Mouse (Mus musculus) small intestine, adult 2 months (tissue): ENCODE results near the gene Pcx. TPM values are rescaled to one million over a fixed set of nuclear protein-coding genes. Genes with fewer than 3 reads are reported as not detected.
A peak's percentile ranks its signal among the peaks of the same experiment; 100 is the strongest.

Experiments used
- H3K27ac ChIP-seq: fragments of 200-500 bp; 2 replicates; pipeline ENCODE4 v1.5.1; 2012; ENCODE audit warnings: low read depth, low read length, control low read depth, inconsistent platforms; ENCODE audit not compliant: insufficient read depth
- H3K27me3 ChIP-seq: fragments of 200-500 bp; 2 replicates; pipeline ENCODE4 v1.6.1; 2012; ENCODE audit warnings: mild to moderate bottlenecking, moderate library complexity, low read length, inconsistent platforms; ENCODE audit not compliant: control insufficient read depth, insufficient read depth
- H3K36me3 ChIP-seq: fragments of 200-500 bp; 2 replicates; pipeline ENCODE4 v1.6.1; 2012; ENCODE audit warnings: mild to moderate bottlenecking, low read length, control low read depth, inconsistent platforms; ENCODE audit not compliant: control insufficient read depth, insufficient read depth
- H3K4me1 ChIP-seq: fragments of 200-500 bp; 2 replicates; pipeline ENCODE4 v1.6.1; 2012; ENCODE audit warnings: low read length, inconsistent platforms, mixed read lengths; ENCODE audit not compliant: control insufficient read depth, insufficient read depth, insufficient read length
- H3K4me3 ChIP-seq: fragments of 200-500 bp; 2 replicates; pipeline ENCODE4 v1.5.1; 2012; ENCODE audit warnings: low read depth, mild to moderate bottlenecking, control low read depth, inconsistent platforms, low read length, moderate library complexity
- CTCF ChIP-seq: fragments of 200-500 bp; IDR thresholded peaks from 2 replicates; pipeline ENCODE4 v1.5.1; 2012; ENCODE audit warnings: low read depth, mild to moderate bottlenecking, control low read depth, inconsistent platforms, low read length, moderate library complexity, mixed read lengths; ENCODE audit not compliant: insufficient replicate concordance, insufficient read length; ENCODE audit errors: extremely low read depth
- POLR2A ChIP-seq: fragments of 200-500 bp; IDR thresholded peaks from 2 replicates; pipeline ENCODE4 v1.6.1; 2012; ENCODE audit warnings: low read depth, mild to moderate bottlenecking, control low read depth, inconsistent platforms, low read length, moderate library complexity
- WGBS: fragments of 180-500 bp; shearing (Covaris S2); methylation state at CpG from one replicate; pipeline ENCODE4 v1.1.7; 2018; 5-methylcytosine and 5-hydroxymethylcytosine counted together
- polyA plus RNA-seq: library from polyadenylated mRNA; depleted of rRNA; stranded (reverse); fragments of >200 nt; gene quantifications from 2 replicates; pipeline ENCODE4 v1.2.3, GENCODE M21; 2012; rRNA removed

The Pcx gene
- polyA plus RNA-seq, 1 experiment, result 31.3 TPM

DNA sequence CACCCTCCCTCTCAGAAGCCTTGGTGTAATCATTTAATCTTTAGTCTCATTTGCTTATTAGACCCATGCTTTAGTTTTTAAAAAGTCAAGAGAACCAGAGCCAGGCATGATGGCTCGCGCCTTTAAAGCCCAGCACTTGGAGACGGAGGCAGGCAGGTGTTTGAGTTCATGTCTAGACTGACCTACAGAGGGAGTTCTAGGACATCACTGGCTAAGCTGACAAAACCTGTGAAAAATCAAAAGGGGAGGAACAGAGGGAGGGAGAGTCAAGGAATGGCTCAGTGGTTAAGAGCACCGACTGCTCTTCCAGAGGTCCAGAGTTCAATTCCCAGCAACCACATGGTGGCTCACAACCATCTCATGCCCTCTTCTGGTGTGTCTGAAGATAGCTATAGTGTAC is 125.7 kb downstream of the Pcx start:
- no peaks in the 10 kb centered on the region; the same call in 1 of the 2 replicates for H3K27me3 ChIP-seq
- TF ChIP-seq CTCF (no peak), POLR2A (no peak)
- no peak overlapping the region for H3K27ac ChIP-seq
- WGBS, result 44% methylated on average over 4 of the region's 4 CpGs
- no peak overlapping the region for H3K4me3 ChIP-seq
- no peaks in the 10 kb centered on the region for H3K36me3 ChIP-seq
- no peaks in the 10 kb centered on the region for H3K4me1 ChIP-seq

DNA sequence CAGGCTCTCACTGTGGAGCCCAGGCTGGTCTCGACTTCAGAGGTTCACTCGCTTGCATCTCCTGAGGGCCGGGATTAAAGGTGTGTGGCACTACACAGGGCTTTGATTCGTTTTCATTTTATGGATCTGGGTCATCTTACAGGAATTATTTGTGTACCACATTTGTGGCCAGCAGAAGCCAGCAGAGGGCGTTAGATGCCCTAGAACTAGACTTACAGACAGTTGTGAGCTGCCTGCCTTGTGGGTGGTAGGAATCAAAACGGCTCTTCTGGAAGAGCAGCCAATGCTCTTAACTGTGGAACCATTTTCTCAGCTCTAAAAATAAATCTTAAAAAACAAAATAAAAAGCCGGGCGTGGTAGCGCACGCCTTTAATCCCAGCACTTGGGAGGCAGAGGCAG is 134.0 kb downstream of the Pcx start:
- Histone ChIP-seq H3K36me3 (no peaks in the 10 kb centered on the region), H3K27ac (no peak overlapping the region), H3K4me1 (no peaks in the 10 kb centered on the region), H3K4me3 (no peak overlapping the region), H3K27me3 (no peaks in the 10 kb centered on the region; the same call in 1 of the 2 replicates)
- TF ChIP-seq POLR2A (no peak), CTCF (peak; percentile 28; the same call in 1 of the 2 replicates)
- 46% methylated on average over 10 of the region's 10 CpGs for WGBS

DNA sequence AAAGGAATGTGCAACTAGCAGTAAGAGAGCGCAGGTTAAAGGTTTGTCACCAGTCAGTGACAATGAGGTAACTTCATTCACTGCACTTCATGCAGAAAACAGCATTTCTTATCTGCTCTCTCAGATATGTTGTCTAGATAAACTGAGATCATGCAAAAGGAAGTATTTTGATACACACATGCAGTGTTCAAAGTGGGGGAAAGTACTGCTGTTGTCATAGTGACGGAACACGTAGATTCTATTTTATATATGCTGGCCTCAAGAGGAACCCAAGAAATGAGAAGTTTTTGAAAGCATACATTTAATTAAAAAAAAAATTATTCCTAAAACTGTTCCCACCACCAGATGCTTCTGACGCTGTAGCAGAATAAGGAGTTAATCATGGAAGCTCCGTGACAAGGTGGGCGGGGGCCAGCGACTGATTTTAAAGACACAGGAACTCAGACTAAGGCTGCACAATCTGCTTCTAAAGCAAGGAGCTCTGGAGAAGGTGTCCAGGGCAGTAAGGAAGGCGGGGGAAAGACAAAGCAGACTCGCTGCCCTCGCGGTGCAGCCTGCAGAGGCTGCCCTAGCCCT is 136.7 kb downstream of the Pcx start:
- Histone ChIP-seq H3K4me3 (no peak overlapping the region), H3K4me1 (no peaks in the 10 kb centered on the region), H3K36me3 (no peaks in the 10 kb centered on the region), H3K27ac (no peak overlapping the region), H3K27me3 (no peaks in the 10 kb centered on the region)
- TF ChIP-seq POLR2A (no peak), CTCF (no peak)
- WGBS, result 65% methylated on average over 11 of the region's 11 CpGs

DNA sequence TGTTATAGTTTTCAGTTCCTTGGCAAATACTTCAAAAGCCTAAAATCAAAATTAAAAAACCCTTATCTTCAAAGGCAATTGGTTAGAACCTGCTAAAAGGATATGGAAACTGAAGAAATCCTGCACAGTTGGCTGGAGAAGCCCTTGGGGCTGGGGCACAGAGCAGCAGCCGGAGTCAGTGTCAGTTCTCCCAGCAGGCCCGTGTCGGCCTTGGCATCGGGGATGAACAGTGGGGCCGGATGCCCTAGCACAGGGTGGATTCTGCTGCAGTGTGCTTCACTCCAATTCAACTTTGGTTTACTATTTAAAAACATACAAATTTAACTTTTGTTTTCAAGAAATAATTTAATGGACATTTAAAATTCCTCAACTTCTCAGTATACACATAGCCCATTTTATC is 147.9 kb downstream of the Pcx start:
- Histone ChIP-seq H3K36me3 (no peaks in the 10 kb centered on the region), H3K4me3 (no peak overlapping the region), H3K4me1 (no peaks in the 10 kb centered on the region), H3K27me3 (peaks cover 3% of the 10 kb centered on the region), H3K27ac (no peak overlapping the region)
- no peak for TF ChIP-seq POLR2A
- no peak for TF ChIP-seq CTCF
- 92% methylated on average over 5 of the region's 5 CpGs for WGBS

DNA sequence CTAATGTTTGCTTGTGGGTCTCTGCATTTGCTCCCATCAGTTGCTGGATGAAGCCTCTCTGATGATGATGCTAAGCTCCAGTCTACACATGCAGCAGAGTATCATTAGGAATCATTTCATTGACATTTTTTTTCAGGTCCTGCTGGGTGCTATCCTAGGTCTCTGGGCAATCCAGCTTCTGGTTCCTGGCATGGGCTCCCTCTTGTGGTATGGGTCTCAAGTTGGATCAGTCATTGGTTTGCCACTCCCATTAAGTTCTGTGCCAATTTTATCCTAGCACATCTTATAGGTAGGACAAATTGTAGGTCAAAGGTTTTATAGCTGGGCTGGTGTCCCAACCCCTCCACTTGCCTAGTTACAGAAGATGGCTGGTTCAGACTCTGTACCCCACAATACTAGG is 156.5 kb downstream of the Pcx start:
- Histone ChIP-seq H3K4me3 (no peak overlapping the region), H3K4me1 (peaks cover 5% of the 10 kb centered on the region; the same call in 1 of the 2 replicates), H3K27ac (no peak overlapping the region), H3K36me3 (no peaks in the 10 kb centered on the region), H3K27me3 (peaks cover 9% of the 10 kb centered on the region; the same call in 1 of the 2 replicates)
- TF ChIP-seq CTCF (peak; percentile 15; the same call in 1 of the 2 replicates), POLR2A (no peak)

DNA sequence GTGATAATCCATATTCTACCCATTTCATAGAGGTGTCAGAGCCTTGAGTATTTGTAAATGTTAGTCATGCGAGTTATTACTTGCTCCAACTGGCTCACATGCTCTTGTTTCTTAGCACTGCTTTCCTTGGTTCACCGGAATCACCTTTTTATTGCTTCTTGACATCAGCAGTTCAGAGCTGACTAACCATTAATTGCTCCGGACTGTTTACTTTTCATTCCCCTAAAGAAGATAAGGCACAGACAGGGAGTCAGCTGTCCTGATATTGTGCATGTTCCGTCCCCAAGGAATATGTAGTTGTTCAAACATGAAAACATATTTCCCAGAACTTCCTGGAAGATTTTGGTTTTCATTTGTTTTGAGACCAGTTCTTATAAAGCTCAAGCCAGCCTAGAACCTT is 160.5 kb downstream of the Pcx start:
- Histone ChIP-seq H3K27me3 (0 out of 2 replicates have a peak, but pooled peaks cover 2% of the 10 kb centered on the region), H3K36me3 (no peaks in the 10 kb centered on the region), H3K4me3 (no peak overlapping the region), H3K4me1 (peaks cover 5% of the 10 kb centered on the region), H3K27ac (peak overlapping the region; percentile 61; the same call in 1 of the 2 replicates)
- TF ChIP-seq CTCF (no peak), POLR2A (no peak)
- 20% methylated on average over 4 of the region's 4 CpGs for WGBS

Other genes with a start within 250 kb of the Pcx start
- gene Ssh3, start 241.3 kb upstream of the Pcx start, polyA plus RNA-seq, result 72.2 and 105 TPM in 2 replicates
- gene Ankrd13d, start 227.3 kb upstream of the Pcx start, polyA plus RNA-seq, result 1.1 and 1.8 TPM in 2 replicates
- gene Grk2, start 204.2 kb upstream of the Pcx start, polyA plus RNA-seq, result 64.0 and 128 TPM in 2 replicates
- 37.8 and 100 TPM in 2 replicates for gene Kdm2a, start 112.2 kb upstream of the Pcx start, polyA plus RNA-seq
- gene Rhod, start 71.0 kb upstream of the Pcx start, polyA plus RNA-seq, result 56.0 and 168 TPM in 2 replicates
- 9.3 and 41.8 TPM in 2 replicates for gene Syt12, start 33.0 kb upstream of the Pcx start, polyA plus RNA-seq
- gene 2010003K11Rik, start 11.9 kb upstream of the Pcx start, polyA plus RNA-seq, result 84.7 and 128 TPM in 2 replicates
- gene Lrfn4, start 105.2 kb downstream of the Pcx start, polyA plus RNA-seq, result 9.8 and 12.0 TPM in 2 replicates
- 55.1 and 97.5 TPM in 2 replicates for gene Rce1, start 115.2 kb downstream of the Pcx start, polyA plus RNA-seq
- gene Gm960, start 188.2 kb downstream of the Pcx start, polyA plus RNA-seq, result 2.1 TPM in 1 of 2 replicates, not detected in the other
- 0.19 and 0.61 TPM in 2 replicates for gene Sptbn2, start 200.7 kb downstream of the Pcx start, polyA plus RNA-seq
- 2.3 and 4.4 TPM in 2 replicates for gene Rbm4b, start 246.0 kb downstream of the Pcx start, polyA plus RNA-seq